Mouse (Mus musculus) ES-E14 (cell line): ENCODE measurements at regions not wholly inside any gene's neighbourhood (a gene's known extent, or its start where the extent isn't known, plus 50 kb on each side); places are given as distances from the start of the nearest gene placed in this dataset.

Experiments
- DNase-seq: peaks from one replicate; pipeline ENCODE4 v3.0.0-alpha.2; 2013; ENCODE audit warnings: low read depth, low spot score
- H3K27ac ChIP-seq: 2 replicates; pipeline ENCODE4 v1.5.1; 2012; ENCODE audit warnings: low read depth, mild to moderate bottlenecking, low read length, moderate library complexity, mixed read lengths; ENCODE audit not compliant: poor library complexity, insufficient read depth, severe bottlenecking
- H3K36me3 ChIP-seq: 2 replicates; pipeline ENCODE4 v1.6.1; 2012; ENCODE audit warnings: mild to moderate bottlenecking, low read length, moderate library complexity, mixed read lengths; ENCODE audit not compliant: control insufficient read depth, poor library complexity, insufficient read depth, severe bottlenecking
- H3K4me1 ChIP-seq, 2 experiments: fragments of 150-350 bp in 1 of 2; sonication (generic) in 1 of 2; 2 replicates each; pipeline ENCODE4 v1.6.1; 2012; ENCODE audit warnings: low read length in 2 of 2, mild to moderate bottlenecking in 1 of 2, mixed read lengths in 1 of 2; ENCODE audit not compliant: control insufficient read depth in 2 of 2, insufficient read depth in 2 of 2, poor library complexity in 1 of 2
- H3K4me3 ChIP-seq, 2 experiments: fragments of 150-350 bp in 1 of 2; sonication (generic) in 1 of 2; 2 replicates each; pipeline ENCODE4 v1.5.1; 2012; ENCODE audit warnings: low read length in 2 of 2, low read depth in 1 of 2, mild to moderate bottlenecking in 1 of 2, mixed read lengths in 1 of 2; ENCODE audit not compliant: insufficient read depth in 1 of 2, poor library complexity in 1 of 2, severe bottlenecking in 1 of 2
- H3K9ac ChIP-seq: 2 replicates; pipeline ENCODE4 v1.6.1; 2012; ENCODE audit warnings: low read depth, mild to moderate bottlenecking, low read length, mixed read lengths; ENCODE audit not compliant: poor library complexity, insufficient read depth, severe bottlenecking
- H3K9me3 ChIP-seq: fragments of 150-350 bp; sonication (generic); 2 replicates; pipeline ENCODE4 v1.6.1; 2012; ENCODE audit warnings: low read depth, mild to moderate bottlenecking, low read length; ENCODE audit not compliant: control insufficient read depth, insufficient read depth
- CHD2 ChIP-seq: IDR thresholded peaks from 2 replicates; pipeline ENCODE4 v1.6.1; 2014; ENCODE audit warnings: mild to moderate bottlenecking, low read depth, low read length, inconsistent platforms
- HCFC1 ChIP-seq: IDR thresholded peaks from 2 replicates; pipeline ENCODE4 v1.6.1; 2012; ENCODE audit warnings: low read length, inconsistent platforms, borderline replicate concordance; ENCODE audit not compliant: insufficient read depth
- MAFK ChIP-seq: IDR thresholded peaks from 2 replicates; pipeline ENCODE4 v1.6.1; 2014; ENCODE audit warnings: mild to moderate bottlenecking, low read depth, low read length, inconsistent platforms; ENCODE audit not compliant: insufficient read depth
- ZC3H11A ChIP-seq: IDR thresholded peaks from 2 replicates; pipeline ENCODE4 v1.6.1; 2012; ENCODE audit warnings: low read depth, mild to moderate bottlenecking, inconsistent platforms, low read length, borderline replicate concordance
- ZNF384 ChIP-seq: IDR thresholded peaks from 2 replicates; pipeline ENCODE4 v1.6.1; 2012; ENCODE audit warnings: low read depth, low read length, inconsistent platforms
- in situ Hi-C, 2 experiments: fragments of 600-800 bp; cut with MboI; formaldehyde crosslinking; loops; one replicate each; pipeline ENCODE4 v1.15.1; 2025; ENCODE audit warnings: low sequenced_read_pairs in 2 of 2, inconsistent platforms in 1 of 2; ENCODE audit not compliant: unreplicated experiment in 2 of 2

- Histone ChIP-seq H3K36me3 (no peaks in the 10 kb centered on the region), H3K4me3 (no peak overlapping the region), H3K27ac (no peak overlapping the region), H3K9ac (no peak overlapping the region), H3K9me3 (no peaks in the 10 kb centered on the region), H3K4me1 (no peaks in the 10 kb centered on the region)
- in situ Hi-C loops: no loop called here
- no peak for DNase-seq
- TF ChIP-seq CHD2 (no peak), HCFC1 (no peak), MAFK (no peak), ZNF384 (no peak), ZC3H11A (no peak)
Observed at GRCm38 (mm10) chr8:107717856-107718255, 129.6 kb upstream of the Psmd7 start.

GRCm38 (mm10) chr8:107719656-107720055 lies 131.4 kb upstream of the Psmd7 start:
- DNase-seq: peak; percentile 40
- Histone ChIP-seq H3K27ac (no peak overlapping the region), H3K9me3 (no peaks in the 10 kb centered on the region), H3K36me3 (no peaks in the 10 kb centered on the region), H3K4me3 (no peak overlapping the region), H3K4me1 (no peaks in the 10 kb centered on the region), H3K9ac (no peak overlapping the region)
- TF ChIP-seq HCFC1 (no peak), ZC3H11A (peak; percentile 45; the same call in 1 of the 2 replicates), ZNF384 (no peak)
- in situ Hi-C loops: no loop called here

- in situ Hi-C loops: no loop called here
- no peak for DNase-seq
- no peak for TF ChIP-seq MAFK
Observed at GRCm38 (mm10) chr8:107726716-107727115, 138.5 kb upstream of the Psmd7 start.

GRCm38 (mm10) chr8:107727276-107727675 lies 139.0 kb upstream of the Psmd7 start:
- Histone ChIP-seq H3K27ac (no peak overlapping the region), H3K4me1 (no peaks in the 10 kb centered on the region), H3K9ac (no peak overlapping the region), H3K9me3 (no peaks in the 10 kb centered on the region), H3K4me3 (no peak overlapping the region), H3K36me3 (no peaks in the 10 kb centered on the region)
- DNase-seq: peak; percentile 15
- in situ Hi-C loops: no loop called here
- TF ChIP-seq ZC3H11A (no peak), CHD2 (no peak), ZNF384 (no peak), HCFC1 (no peak), MAFK (no peak)

More at GRCm38 (mm10) chr8:107726716-107727115, 138.5 kb upstream of the Psmd7 start:
- Histone ChIP-seq H3K27ac (no peak overlapping the region), H3K9ac (no peak overlapping the region), H3K9me3 (no peaks in the 10 kb centered on the region), H3K36me3 (no peaks in the 10 kb centered on the region), H3K4me1 (no peaks in the 10 kb centered on the region), H3K4me3 (no peak overlapping the region)

- H3K4me3 ChIP-seq: no peak overlapping the region
- H3K9ac ChIP-seq: no peak overlapping the region
- in situ Hi-C loops: no loop called here
- no peak for DNase-seq
- TF ChIP-seq CHD2 (no peak), MAFK (no peak), ZNF384 (no peak), HCFC1 (no peak)
- no peaks in the 10 kb centered on the region for H3K9me3 ChIP-seq
- no peaks in the 10 kb centered on the region for H3K4me1 ChIP-seq
- no peak overlapping the region for H3K27ac ChIP-seq
- no peaks in the 10 kb centered on the region for H3K36me3 ChIP-seq
Observed at GRCm38 (mm10) chr8:107739091-107739490, 150.8 kb upstream of the Psmd7 start.
